Mouse (Mus musculus) lung, adult 2 months (tissue): ENCODE measurements around the gene Spast.

ENCODE experiments used
- CTCF ChIP-seq: fragments of 200-500 bp; IDR thresholded peaks from 2 replicates; pipeline ENCODE4 v1.5.1; 2011; ENCODE audit warnings: mild to moderate bottlenecking, low read length, control low read depth; ENCODE audit not compliant: insufficient read depth
- POLR2A ChIP-seq: fragments of 200-500 bp; IDR thresholded peaks from 2 replicates; pipeline ENCODE4 v1.6.1; 2011; ENCODE audit warnings: low read depth, mild to moderate bottlenecking, control low read depth, low read length, borderline replicate concordance; ENCODE audit errors: extremely low read depth

- no peak for TF ChIP-seq CTCF
- TF ChIP-seq POLR2A: no peak
Measured at GRCm38 (mm10) chr17:74413324-74413723, 74.5 kb downstream of the Spast start.
